Mouse (Mus musculus): ENCODE measurements around the gene Ceacam9. TPM values are rescaled to one million over a fixed set of nuclear protein-coding genes. Genes with fewer than 3 reads are reported as not detected.

Ceacam9 gene
- polyA plus RNA-seq, 1 experiment from 2014 or later: not detected

DNA sequence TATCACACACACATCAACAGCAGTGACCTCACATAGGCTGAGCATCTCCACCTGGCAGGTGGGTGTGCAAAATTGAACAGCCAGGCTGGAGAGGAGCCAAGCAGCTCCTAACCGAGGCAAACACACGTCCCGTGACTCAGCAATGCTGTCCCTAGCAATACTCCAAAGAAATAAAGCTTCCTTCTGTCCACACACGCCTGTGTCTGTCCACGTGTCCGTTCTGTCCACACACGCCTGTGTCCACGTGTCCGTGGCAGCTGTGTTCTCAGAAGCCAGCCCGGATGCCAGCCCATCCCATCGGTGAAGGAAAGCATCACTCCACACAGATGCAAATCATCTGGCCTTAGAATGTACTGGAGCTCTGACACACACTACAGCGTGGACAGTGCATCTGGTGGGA is 30.3 kb downstream of the Ceacam9 start:
- Histone ChIP-seq H3K9me3 (no peaks in the 10 kb centered on the region), H3K4me2 (no peak overlapping the region), H3K9ac (no peak overlapping the region), H3K4me3 (replicated peaks) (no peak overlapping the region), H3K27ac (no peak overlapping the region), H3K4me1 (no peaks in the 10 kb centered on the region), H3K36me3 (replicated peaks) (peaks cover 29% of the 10 kb centered on the region), H3K27me3 (no peaks in the 10 kb centered on the region)
- 90% methylated on average over 12 of the region's 12 CpGs for WGBS
- no peak for ATAC-seq (ENCODE audit: low FRiP score)

DNA sequence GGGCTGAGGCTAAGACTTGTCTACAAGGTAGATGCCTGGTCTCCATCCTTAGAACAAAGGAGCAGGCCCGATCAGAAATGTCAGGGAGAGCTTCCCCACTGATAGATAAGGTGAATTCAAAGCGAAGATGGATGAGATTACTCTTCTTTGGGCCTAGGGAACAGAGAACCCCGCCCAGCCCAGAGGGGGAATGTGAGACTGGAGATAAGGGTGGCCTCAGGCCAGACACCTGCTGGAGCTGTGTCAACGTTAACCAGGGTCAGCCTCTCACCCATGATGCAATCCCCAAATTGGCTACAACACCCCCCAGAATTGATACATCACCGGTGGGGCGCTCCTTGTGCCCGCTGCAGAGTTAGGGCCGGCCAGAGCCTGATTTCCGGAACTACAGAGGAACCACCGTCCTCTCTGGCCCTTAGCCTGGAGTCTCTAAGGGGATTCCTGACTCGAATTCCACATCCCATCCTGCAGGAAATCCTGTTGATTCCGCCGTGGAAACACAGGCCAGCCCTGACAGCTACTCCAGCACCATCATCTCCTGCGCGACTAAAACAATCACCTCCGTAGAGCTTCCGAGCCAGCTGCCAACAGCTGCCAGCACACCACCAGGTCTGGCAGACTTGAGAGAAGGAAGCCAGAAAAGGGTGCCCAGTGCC is 33.8 kb downstream of the Ceacam9 start:
- no peaks in the 10 kb centered on the region for H3K9me3 ChIP-seq
- no peaks in the 10 kb centered on the region for H3K36me3 ChIP-seq (replicated peaks)
- WGBS: 87% methylated on average over 17 of the region's 17 CpGs
- H3K27ac ChIP-seq: no peak overlapping the region
- H3K4me2 ChIP-seq: no peak overlapping the region
- H3K27me3 ChIP-seq: no peaks in the 10 kb centered on the region
- no peak overlapping the region for H3K9ac ChIP-seq
- peaks cover 6% of the 10 kb centered on the region; the same call in 1 of the 2 replicates for H3K4me1 ChIP-seq
- ATAC-seq (ENCODE audit: low FRiP score): no peak
- no peak overlapping the region for H3K4me3 ChIP-seq (replicated peaks)

DNA sequence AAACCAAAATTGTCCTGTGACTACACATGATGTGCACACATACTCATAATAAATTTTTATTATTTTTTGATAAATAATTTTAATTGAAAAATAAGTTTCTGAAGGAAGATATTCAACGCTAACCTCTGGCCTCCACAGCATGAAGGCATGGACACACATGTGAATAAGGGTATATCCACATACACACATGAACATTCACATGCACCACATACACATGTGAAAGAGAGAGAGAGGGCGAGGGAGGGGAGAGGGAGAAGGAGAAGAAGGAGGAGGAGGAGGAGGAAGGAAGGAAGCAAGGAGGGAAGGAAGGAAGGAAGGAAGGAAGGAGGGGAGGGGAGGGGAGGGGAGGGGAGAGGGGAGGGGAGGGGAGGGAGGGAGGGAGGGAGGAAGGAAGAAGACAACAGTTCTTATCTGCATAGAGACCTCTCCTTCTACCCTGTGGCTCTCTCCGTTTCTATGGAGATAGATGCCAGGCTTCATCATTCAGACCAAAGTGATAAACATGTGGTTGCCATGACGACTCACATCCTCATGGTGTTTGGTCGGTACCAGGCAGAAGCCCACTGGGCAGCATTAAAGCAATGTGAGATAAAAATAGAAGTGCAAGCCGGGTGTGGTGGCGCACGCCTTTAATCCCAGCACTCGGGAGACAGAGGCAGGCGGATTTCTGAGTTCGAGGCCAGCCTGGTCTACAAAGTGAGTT is 37.3 kb downstream of the Ceacam9 start:
- peak; percentile 71; the same call in 1 of the 2 replicates for ATAC-seq (ENCODE audit: low FRiP score)
- H3K27ac ChIP-seq: no peak overlapping the region
- H3K4me1 ChIP-seq: peaks cover 6% of the 10 kb centered on the region; the same call in 1 of the 2 replicates
- H3K36me3 ChIP-seq (replicated peaks): no peaks in the 10 kb centered on the region
- no peaks in the 10 kb centered on the region for H3K27me3 ChIP-seq
- no peak overlapping the region for H3K9ac ChIP-seq
- WGBS: 72% methylated on average over 10 of the region's 11 CpGs
- H3K4me2 ChIP-seq: no peak overlapping the region
- H3K9me3 ChIP-seq: no peaks in the 10 kb centered on the region
- H3K4me3 ChIP-seq (replicated peaks): no peak overlapping the region

DNA sequence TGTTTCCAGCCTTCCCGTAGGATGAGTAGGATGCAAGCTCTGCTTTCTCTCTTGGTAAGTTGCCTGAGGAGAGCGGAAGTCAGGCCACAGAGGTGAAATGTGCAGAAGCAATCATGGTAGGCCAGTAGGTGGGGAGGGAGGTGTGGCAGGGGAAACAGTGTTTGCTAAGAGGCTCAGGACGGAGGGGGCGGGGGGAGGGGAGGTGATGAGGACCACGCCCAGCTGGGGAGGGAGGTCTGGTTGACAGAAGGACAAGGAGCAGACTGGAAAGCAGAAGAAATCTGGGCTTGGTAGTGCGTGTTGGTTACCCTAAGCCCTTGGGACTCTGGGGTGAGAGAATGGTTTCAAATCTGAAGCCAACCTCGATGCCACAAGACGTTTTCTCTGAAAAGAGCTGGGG is 38.6 kb downstream of the Ceacam9 start:
- Histone ChIP-seq H3K36me3 (replicated peaks) (no peaks in the 10 kb centered on the region), H3K9me3 (no peaks in the 10 kb centered on the region), H3K4me3 (replicated peaks) (no peak overlapping the region), H3K4me1 (peaks cover 6% of the 10 kb centered on the region; the same call in 1 of the 2 replicates), H3K4me2 (no peak overlapping the region), H3K27me3 (no peaks in the 10 kb centered on the region), H3K27ac (no peak overlapping the region), H3K9ac (no peak overlapping the region)
- ATAC-seq (ENCODE audit: low FRiP score): no peak
- 34% methylated on average over 8 of the region's 8 CpGs for WGBS

DNA sequence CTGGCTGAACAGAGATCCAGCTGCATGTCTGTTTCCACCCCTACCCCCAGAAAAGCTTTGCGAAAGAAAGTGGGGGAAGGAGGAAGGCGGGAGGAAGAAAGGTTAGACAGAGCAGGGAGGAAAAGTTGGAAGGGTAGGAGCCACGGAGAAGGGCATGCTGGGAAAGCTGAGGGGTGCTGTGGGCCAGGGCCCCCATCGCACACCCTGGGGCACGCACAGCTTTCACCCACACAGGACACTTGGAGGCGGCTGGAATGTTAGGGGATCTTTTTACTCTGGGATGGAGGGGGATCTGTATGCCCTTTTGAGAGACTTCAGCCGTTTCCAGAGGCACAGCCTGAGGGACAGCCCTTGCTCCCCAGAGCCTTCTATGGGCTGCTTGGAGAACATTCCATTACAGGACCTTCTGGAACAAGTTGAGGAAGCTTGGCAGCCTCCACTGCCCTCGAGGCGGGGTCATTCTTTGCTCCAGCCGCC is 39.3 kb downstream of the Ceacam9 start:
- no peak for ATAC-seq (ENCODE audit: low FRiP score)
- no peaks in the 10 kb centered on the region for H3K36me3 ChIP-seq (replicated peaks)
- H3K9me3 ChIP-seq: no peaks in the 10 kb centered on the region
- 56% methylated on average over 10 of the region's 10 CpGs for WGBS
- no peak overlapping the region for H3K4me2 ChIP-seq
- H3K27ac ChIP-seq: no peak overlapping the region
- H3K4me3 ChIP-seq (replicated peaks): no peak overlapping the region
- no peak overlapping the region for H3K9ac ChIP-seq
- peaks cover 6% of the 10 kb centered on the region; the same call in 1 of the 2 replicates for H3K4me1 ChIP-seq
- H3K27me3 ChIP-seq: no peaks in the 10 kb centered on the region

DNA sequence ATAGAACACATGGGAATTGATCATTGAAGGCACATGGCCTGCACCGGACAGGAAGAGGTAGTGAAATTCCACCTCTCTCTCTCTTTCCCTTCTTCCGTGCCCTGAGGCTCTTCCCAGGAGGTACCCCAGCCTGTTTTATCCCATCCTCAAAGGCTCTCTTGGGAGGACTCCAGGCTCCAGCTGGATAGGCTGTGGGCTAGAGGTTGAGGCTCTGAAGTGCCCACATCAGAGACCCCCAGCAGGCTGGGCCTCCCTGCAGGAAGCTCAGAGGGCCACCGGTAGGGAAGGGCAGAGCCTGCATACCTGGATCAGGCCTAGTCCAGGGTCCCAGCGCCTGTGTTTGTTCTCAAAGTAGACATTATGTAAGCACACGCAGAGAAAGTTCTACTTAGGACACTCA is 39.9 kb downstream of the Ceacam9 start:
- Histone ChIP-seq H3K27ac (no peak overlapping the region), H3K27me3 (no peaks in the 10 kb centered on the region), H3K36me3 (replicated peaks) (no peaks in the 10 kb centered on the region), H3K9ac (no peak overlapping the region), H3K4me2 (no peak overlapping the region), H3K4me3 (replicated peaks) (no peak overlapping the region), H3K4me1 (peaks cover 11% of the 10 kb centered on the region), H3K9me3 (no peaks in the 10 kb centered on the region)
- ATAC-seq (ENCODE audit: low FRiP score): no peak
- 63% methylated on average over 5 of the region's 5 CpGs for WGBS

DNA sequence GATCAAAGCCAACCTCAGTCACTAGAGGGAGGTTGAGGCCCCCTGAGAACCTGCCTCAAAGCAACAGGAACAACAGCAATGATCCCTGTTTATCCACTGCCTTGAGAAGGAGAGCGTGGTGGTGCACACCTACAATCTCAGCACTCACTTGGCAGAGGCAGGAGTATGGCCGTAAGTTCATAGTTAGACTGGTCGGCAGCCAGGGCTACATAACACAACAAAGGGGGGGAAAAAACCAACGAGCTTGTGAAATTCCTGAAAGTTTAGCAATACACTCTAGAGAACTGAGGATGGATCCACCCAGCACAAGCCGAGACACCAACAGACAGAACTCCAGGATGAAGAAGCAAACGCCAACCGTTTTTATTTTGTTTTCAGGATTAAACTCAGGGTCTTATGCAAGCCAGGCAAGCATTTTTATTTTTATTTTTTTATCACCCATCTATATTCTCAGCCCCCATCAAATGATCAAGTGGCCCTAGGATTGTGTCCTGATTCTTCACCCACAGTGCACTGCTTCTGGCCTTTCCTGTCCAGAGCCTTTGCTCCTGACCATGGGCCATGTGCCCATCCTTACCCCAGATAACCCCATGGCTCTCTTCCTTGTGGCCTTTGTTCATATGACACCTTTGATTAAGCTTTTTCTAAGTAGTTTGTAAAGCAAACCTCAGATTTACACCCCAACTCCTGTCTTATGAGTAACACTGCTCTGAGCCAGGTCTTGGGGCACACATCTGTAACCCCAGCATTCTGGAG is 41.9 kb downstream of the Ceacam9 start:
- peaks cover 14% of the 10 kb centered on the region for H3K4me1 ChIP-seq
- no peak overlapping the region for H3K27ac ChIP-seq
- no peak overlapping the region for H3K9ac ChIP-seq
- H3K4me2 ChIP-seq: no peak overlapping the region
- WGBS: 89% methylated on average over 7 of the region's 7 CpGs
- ATAC-seq (ENCODE audit: low FRiP score): no peak
- no peaks in the 10 kb centered on the region for H3K36me3 ChIP-seq (replicated peaks)
- no peaks in the 10 kb centered on the region for H3K9me3 ChIP-seq
- no peak overlapping the region for H3K4me3 ChIP-seq (replicated peaks)
- no peaks in the 10 kb centered on the region for H3K27me3 ChIP-seq

DNA sequence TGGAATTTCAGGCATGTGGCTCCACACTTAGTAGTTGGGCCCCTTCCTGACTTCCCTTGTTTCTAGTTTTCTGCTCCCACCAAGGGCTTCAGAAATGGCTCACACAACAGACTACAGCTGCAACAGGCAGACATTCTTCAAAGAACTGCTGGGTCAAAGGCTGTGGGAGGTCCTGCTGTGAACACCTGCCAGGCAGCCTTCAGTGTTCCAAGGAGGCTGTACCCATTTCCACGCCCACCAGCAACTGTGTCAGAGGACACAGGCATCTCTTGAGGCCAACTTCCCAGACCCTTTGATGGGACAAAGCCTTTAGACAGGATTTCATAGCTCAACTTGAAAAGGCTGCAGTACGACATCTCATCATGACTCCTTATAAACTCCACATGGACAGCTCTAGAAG is 44.7 kb downstream of the Ceacam9 start:
- Histone ChIP-seq H3K4me3 (replicated peaks) (no peak overlapping the region), H3K4me1 (peaks cover 8% of the 10 kb centered on the region), H3K36me3 (replicated peaks) (no peaks in the 10 kb centered on the region), H3K9me3 (no peaks in the 10 kb centered on the region), H3K27ac (no peak overlapping the region), H3K4me2 (no peak overlapping the region), H3K9ac (no peak overlapping the region), H3K27me3 (no peaks in the 10 kb centered on the region)
- 25% methylated on average over 2 of the region's 2 CpGs for WGBS
- ATAC-seq (ENCODE audit: low FRiP score): no peak

Other genes with a start within 250 kb of the Ceacam9 start
- gene Npas1, start 244.2 kb upstream of the Ceacam9 start, polyA plus RNA-seq (2016; fragmentation: Nextera tagmentation; extraction: Ambion mirVana): 1.8 and 2.0 TPM in 2 replicates
- 40.8 and 47.5 TPM in 2 replicates for gene Arhgap35, start 106.9 kb upstream of the Ceacam9 start, polyA plus RNA-seq (2016; fragmentation: Nextera tagmentation; extraction: Ambion mirVana)
- gene Ceacam15, start 46.2 kb upstream of the Ceacam9 start, polyA plus RNA-seq (2016; fragmentation: Nextera tagmentation; extraction: Ambion mirVana): not detected in 2 replicates
- 254 and 263 TPM in 2 replicates for gene Ap2s1, start 16.5 kb downstream of the Ceacam9 start, polyA plus RNA-seq (2016; fragmentation: Nextera tagmentation; extraction: Ambion mirVana)
- 30.6 and 32.0 TPM in 2 replicates for gene Slc1a5, start 59.4 kb downstream of the Ceacam9 start, polyA plus RNA-seq (2016; fragmentation: Nextera tagmentation; extraction: Ambion mirVana)
- gene Strn4, start 94.0 kb downstream of the Ceacam9 start, polyA plus RNA-seq (2016; fragmentation: Nextera tagmentation; extraction: Ambion mirVana): 176 and 180 TPM in 2 replicates
- gene Fkrp, start 94.8 kb downstream of the Ceacam9 start, polyA plus RNA-seq (2016; fragmentation: Nextera tagmentation; extraction: Ambion mirVana): 30.5 and 31.4 TPM in 2 replicates
- 10.0 and 10.9 TPM in 2 replicates for gene Prkd2, start 121.0 kb downstream of the Ceacam9 start, polyA plus RNA-seq (2016; fragmentation: Nextera tagmentation; extraction: Ambion mirVana)
- gene Dact3, start 153.4 kb downstream of the Ceacam9 start, polyA plus RNA-seq (2016; fragmentation: Nextera tagmentation; extraction: Ambion mirVana): 2.6 and 3.2 TPM in 2 replicates
- 14.7 and 16.4 TPM in 2 replicates for gene Gng8, start 169.9 kb downstream of the Ceacam9 start, polyA plus RNA-seq (2016; fragmentation: Nextera tagmentation; extraction: Ambion mirVana)
- 0.24 and 0.51 TPM in 2 replicates for gene Ptgir, start 184.6 kb downstream of the Ceacam9 start, polyA plus RNA-seq (2016; fragmentation: Nextera tagmentation; extraction: Ambion mirVana)
- 227 and 234 TPM in 2 replicates for gene Calm3, start 202.2 kb downstream of the Ceacam9 start, polyA plus RNA-seq (2016; fragmentation: Nextera tagmentation; extraction: Ambion mirVana)
- 52.6 and 53.3 TPM in 2 replicates for gene Pnmal2, start 222.8 kb downstream of the Ceacam9 start, polyA plus RNA-seq (2016; fragmentation: Nextera tagmentation; extraction: Ambion mirVana)
- gene Pnmal1, start 237.8 kb downstream of the Ceacam9 start, polyA plus RNA-seq (2016; fragmentation: Nextera tagmentation; extraction: Ambion mirVana): 32.3 and 37.0 TPM in 2 replicates

Measured in forebrain, embryonic 12.5 days (tissue).